Mouse (Mus musculus): ENCODE measurements around the gene Abcg4.

The Abcg4 gene

GRCm38 (mm10) chr9:44236601-44237000 is 51.8 kb downstream of the Abcg4 start:
- DNase-seq, result no peak

- DNase-seq, result peak in 1 of 2 experiments; percentile 56
Measured at GRCm38 (mm10) chr9:44234479-44235427, 53.7 kb downstream of the Abcg4 start.

- peak; percentile 99 for DNase-seq
Measured at GRCm38 (mm10) chr9:44233802-44234478, 54.5 kb downstream of the Abcg4 start, which contains the start of gene Cbl. Gene Cbl (minus strand): TSS chr9:44234049.

GRCm38 (mm10) chr9:44233021-44233801 is 55.2 kb downstream of the Abcg4 start:
- no peak for DNase-seq

- no peak for DNase-seq
Measured at GRCm38 (mm10) chr9:44231609-44232008, 56.8 kb downstream of the Abcg4 start.

GRCm38 (mm10) chr9:44225993-44226392 is 62.4 kb downstream of the Abcg4 start:
- no peak for DNase-seq
